In genomic region chr5:31882297-31882696, GRCm38 (mm10) we compare ENCODE assay signal across 11 mouse cellular contexts.
A peak's percentile ranks its signal among the peaks of the same experiment; 100 is the strongest.
DNase-seq lines count a peak whose midpoint lies in the region; ATAC-seq and TF ChIP-seq lines count a peak whose summit lies in the region.
"Had no signal": no experiment of that assay in that cellular context is flagged by ENCODE, and none has a peak within 500 bp of the region (broad histone marks: within the 10 kb centered on the region; RNA-seq: fewer than 3 reads in every experiment).

No protein-coding gene starts in this region.

- TF ChIP-seq RAD21 in CH12.LX (IDR thresholded peaks at IDR 0.05; ENCODE audit: low read depth, low read length): no peak

- H3K27ac ChIP-seq in heart, embryonic 13.5 days (replicated peaks): 0 out of 2 replicates have a peak overlapping the region, but pooled peaks have one; percentile 32
- H3K27ac ChIP-seq in heart, embryonic 12.5 days (ENCODE audit: poor library complexity, severe bottlenecking): no peak overlapping the region
- no peak overlapping the region for H3K27ac ChIP-seq in CH12.LX (ENCODE audit: insufficient read depth, low read depth)
- peak overlapping the region; percentile 88 for H3K27ac ChIP-seq in macrophage
- no peak overlapping the region for H3K27ac ChIP-seq in forebrain, embryonic 10.5 days
- H3K27ac ChIP-seq in hindbrain, embryonic 14.5 days: no peak overlapping the region
- H3K27ac ChIP-seq: limb, embryonic 13.5 days had no signal

- no peak for TF ChIP-seq POLR2A in CH12.LX (IDR thresholded peaks at IDR 0.05; ENCODE audit: low read depth, low read length)

- no peak for ATAC-seq in heart, embryonic 13.5 days (ENCODE audit: extremely low read depth, insufficient number of reproducible peaks, low FRiP score, low TSS enrichment)
- no peak for ATAC-seq in heart, embryonic 12.5 days (ENCODE audit: insufficient number of reproducible peaks, low FRiP score)
- no peak for ATAC-seq in hindbrain, embryonic 14.5 days (ENCODE audit: low FRiP score)
- ATAC-seq: forebrain, embryonic 14.5 days had no signal

- H3K4me3 ChIP-seq in heart, embryonic 13.5 days: no peak overlapping the region
- H3K4me3 ChIP-seq in heart, embryonic 12.5 days: no peak overlapping the region
- H3K4me3 ChIP-seq in CH12.LX (replicated peaks in 1 of 3; ENCODE audit: low read depth in 2 of 3, low read length in 2 of 3, poor library complexity in 1 of 3) (no peak overlapping the region), macrophage (ENCODE audit: inconsistent target) (no peak overlapping the region)
- H3K4me3 ChIP-seq in forebrain, embryonic 10.5 days: no peak overlapping the region
- H3K4me3 ChIP-seq in hindbrain, embryonic 14.5 days (replicated peaks; ENCODE audit: low read length): no peak overlapping the region
- H3K4me3 ChIP-seq: limb, embryonic 13.5 days had no signal

- H3K4me1 ChIP-seq in heart, embryonic 13.5 days: peaks cover 15% of the 10 kb centered on the region
- H3K4me1 ChIP-seq in heart, embryonic 12.5 days (replicated peaks): no peaks in the 10 kb centered on the region
- H3K4me1 ChIP-seq in CH12.LX (ENCODE audit: control insufficient read depth in 1 of 2, insufficient read depth in 2 of 2): peaks cover 2 to 30% of the 10 kb centered on the region in 2 experiments
- H3K4me1 ChIP-seq in forebrain, embryonic 10.5 days: no peaks in the 10 kb centered on the region
- H3K4me1 ChIP-seq in hindbrain, embryonic 14.5 days (replicated peaks; ENCODE audit: control insufficient read depth, insufficient read depth, low read length): no peaks in the 10 kb centered on the region
- H3K4me1 ChIP-seq: limb, embryonic 13.5 days had no signal

- H3K9me3 ChIP-seq in heart, embryonic 13.5 days: no peaks in the 10 kb centered on the region
- H3K9me3 ChIP-seq in heart, embryonic 12.5 days (replicated peaks): no peaks in the 10 kb centered on the region
- no peaks in the 10 kb centered on the region for H3K9me3 ChIP-seq in CH12.LX (replicated peaks; ENCODE audit: low read length)
- no peaks in the 10 kb centered on the region for H3K9me3 ChIP-seq in forebrain, embryonic 10.5 days
- H3K9me3 ChIP-seq in hindbrain, embryonic 14.5 days (ENCODE audit: control insufficient read depth, low read length): no peaks in the 10 kb centered on the region
- H3K9me3 ChIP-seq: limb, embryonic 13.5 days had no signal

- no peaks in the 10 kb centered on the region for H3K27me3 ChIP-seq in heart, embryonic 13.5 days (replicated peaks)
- H3K27me3 ChIP-seq in heart, embryonic 12.5 days (replicated peaks): no peaks in the 10 kb centered on the region
- no peaks in the 10 kb centered on the region for H3K27me3 ChIP-seq in CH12.LX (replicated peaks)
- H3K27me3 ChIP-seq in forebrain, embryonic 10.5 days (ENCODE audit: poor library complexity, severe bottlenecking): no peaks in the 10 kb centered on the region
- H3K27me3 ChIP-seq in hindbrain, embryonic 14.5 days (ENCODE audit: control insufficient read depth, insufficient read depth, low read length): no peaks in the 10 kb centered on the region
- H3K27me3 ChIP-seq: limb, embryonic 13.5 days had no signal

- 55% methylated on average over 3 of the region's 3 CpGs for WGBS in heart, embryonic 13.5 days
- WGBS in heart, embryonic 12.5 days: 68% methylated on average over 3 of the region's 3 CpGs
- 0% methylated on average over 3 of the region's 3 CpGs for WGBS in macrophage (ENCODE audit: missing documents)
- WGBS in forebrain, embryonic 10.5 days: 89% methylated on average over 3 of the region's 3 CpGs
- 87% methylated on average over 3 of the region's 3 CpGs for WGBS in hindbrain, embryonic 14.5 days

- H3K79me2 ChIP-seq in CH12.LX (replicated peaks; ENCODE audit: control insufficient read depth, extremely low read depth, insufficient read depth, poor library complexity, severe bottlenecking) (no peaks in the 10 kb centered on the region), macrophage (ENCODE audit: inconsistent target) (no peaks in the 10 kb centered on the region)

- in situ Hi-C loops in CH12.LX (cut with MboI; ENCODE audit: low pct_ligation_motif_present, low pct_unique_long_range_greater_than_20kb, low sequenced_read_pairs): no loop called here

- H3K36me3 ChIP-seq in heart, embryonic 13.5 days: no peaks in the 10 kb centered on the region
- H3K36me3 ChIP-seq in heart, embryonic 12.5 days: no peaks in the 10 kb centered on the region
- H3K36me3 ChIP-seq in CH12.LX (replicated peaks in 1 of 2; ENCODE audit: control insufficient read depth in 1 of 2, insufficient read depth in 1 of 2, low read length in 1 of 2) (no peaks in the 10 kb centered on the region), macrophage (ENCODE audit: inconsistent target) (no peaks in the 10 kb centered on the region)
- H3K36me3 ChIP-seq in forebrain, embryonic 10.5 days (replicated peaks): no peaks in the 10 kb centered on the region
- H3K36me3 ChIP-seq in hindbrain, embryonic 14.5 days (replicated peaks; ENCODE audit: control insufficient read depth, insufficient read depth): no peaks in the 10 kb centered on the region
- H3K36me3 ChIP-seq: limb, embryonic 13.5 days had no signal

- TF ChIP-seq EP300 in CH12.LX (IDR thresholded peaks at IDR 0.05; ENCODE audit: low read length): no peak

- DNase-seq in CH12.LX (ENCODE audit: extremely low read depth): peak; percentile 24
- DNase-seq in brain, adult 2 months (ENCODE audit: low read depth, low spot score): peak; percentile 89
- no peak for DNase-seq in lung, postnatal 10 days
- no peak for DNase-seq in forebrain, embryonic 10.5 days (ENCODE audit: extremely low spot score, low spot score)
- DNase-seq in hindbrain, embryonic 14.5 days (ENCODE audit: low spot score): no peak
- DNase-seq: thymus, postnatal 14 days had no signal

- dilution Hi-C loops in CH12.LX (cut with MboI; ENCODE audit: extremely low pct_ligation_motif_present, extremely low pct_unique_long_range_greater_than_20kb, low sequenced_read_pairs): no loop called here

- H3K9ac ChIP-seq in heart, embryonic 13.5 days: no peak overlapping the region
- no peak overlapping the region for H3K9ac ChIP-seq in heart, embryonic 12.5 days
- no peak overlapping the region for H3K9ac ChIP-seq in CH12.LX (ENCODE audit: insufficient read depth, low read depth)
- H3K9ac ChIP-seq in hindbrain, embryonic 14.5 days: no peak overlapping the region
- H3K9ac ChIP-seq: limb, embryonic 13.5 days had no signal

- H3K4me2 ChIP-seq in heart, embryonic 13.5 days: no peak overlapping the region
- no peak overlapping the region for H3K4me2 ChIP-seq in heart, embryonic 12.5 days
- no peak overlapping the region for H3K4me2 ChIP-seq in CH12.LX (ENCODE audit: insufficient read depth, low read depth, poor library complexity, severe bottlenecking)
- H3K4me2 ChIP-seq in hindbrain, embryonic 14.5 days (replicated peaks): no peak overlapping the region
- H3K4me2 ChIP-seq: limb, embryonic 13.5 days had no signal

- no peak for TF ChIP-seq CTCF in CH12.LX (conservative IDR thresholded peaks at IDR 0.05 in 1 of 2, IDR thresholded peaks at IDR 0.05 in 1 of 2; ENCODE audit: low read depth in 2 of 2, low read length in 2 of 2)

TF ChIP-seq in CH12.LX, 34 proteins besides CTCF, POLR2A, EP300 and RAD21:
- TF ChIP-seq CHD2 (IDR thresholded peaks at IDR 0.05; ENCODE audit: low read length) (no peak), JUND (conservative IDR thresholded peaks at IDR 0.05; ENCODE audit: low read depth, low read length) (no peak), GABPA (IDR thresholded peaks at IDR 0.05; ENCODE audit: insufficient replicate concordance, low read depth, low read length) (no peak), MAFK (IDR thresholded peaks at IDR 0.05; ENCODE audit: insufficient replicate concordance, low read length) (no peak), USF1 (IDR thresholded peaks at IDR 0.05; ENCODE audit: low read depth, low read length) (no peak), HCFC1 (IDR thresholded peaks at IDR 0.05; ENCODE audit: low read depth, low read length) (no peak), ELF1 (IDR thresholded peaks at IDR 0.05; ENCODE audit: low read depth, low read length) (no peak), TCF12 (IDR thresholded peaks at IDR 0.05; ENCODE audit: low read depth, low read length) (no peak), ETS1 (conservative IDR thresholded peaks at IDR 0.05; ENCODE audit: low read depth, low read length) (no peak), JUN (IDR thresholded peaks at IDR 0.05; ENCODE audit: insufficient read depth, low read depth, low read length) (no peak), ZKSCAN1 (IDR thresholded peaks at IDR 0.05; ENCODE audit: borderline replicate concordance, low read depth, low read length) (no peak), KAT2A (IDR thresholded peaks at IDR 0.05; ENCODE audit: insufficient replicate concordance, low read length) (no peak), NELFE (IDR thresholded peaks at IDR 0.05; ENCODE audit: low read depth, low read length) (no peak), UBTF (IDR thresholded peaks at IDR 0.05; ENCODE audit: low read depth, low read length) (no peak), MXI1 (IDR thresholded peaks at IDR 0.05; ENCODE audit: low read depth, low read length) (no peak), SIN3A (IDR thresholded peaks at IDR 0.05; ENCODE audit: low read length) (no peak)
TF ChIP-seq in CH12.LX: peak in this region for 0.

Comparison
In these comparisons a context has a peak if more than half of its experiments do, and no peak if none do; other contexts are left out.
1. H3K27ac ChIP-seq: peak in heart, embryonic 13.5 days (single experiment) and macrophage (single experiment); none in heart, embryonic 12.5 days (single experiment), CH12.LX (single experiment), forebrain, embryonic 10.5 days (single experiment) and hindbrain, embryonic 14.5 days (single experiment).
2. DNase-seq: peak in CH12.LX (single experiment) and brain, adult 2 months (single experiment); none in lung, postnatal 10 days (single experiment), forebrain, embryonic 10.5 days (single experiment) and hindbrain, embryonic 14.5 days (single experiment).